Mouse (Mus musculus) kidney, embryonic 16.5 days (tissue): ENCODE measurements at regions not wholly inside any gene's neighbourhood (a gene's known extent, or its start where the extent isn't known, plus 50 kb on each side); places are given as distances from the start of the nearest gene placed in this dataset.

Source experiments
- ATAC-seq: fragments of 200-750 bp; cut with Nextera tagmentation; 2 replicates; pipeline ENCODE4 v1.8.0; 2017; ENCODE audit warnings: moderate TSS enrichment; ENCODE audit not compliant: low FRiP score, low TSS enrichment
- H3K27ac ChIP-seq: fragments of 300-500 bp; sonication (generic); 2 replicates; pipeline ENCODE4 v1.5.1; 2014; ENCODE audit warnings: low read length
- H3K27me3 ChIP-seq: fragments of 300-500 bp; sonication (generic); 2 replicates; pipeline ENCODE4 v1.6.1; 2014; ENCODE audit warnings: low read length, control low read depth, mixed read lengths; ENCODE audit not compliant: insufficient read depth
- H3K36me3 ChIP-seq: fragments of 300-500 bp; sonication (generic); 2 replicates; pipeline ENCODE4 v1.6.1; 2014; ENCODE audit warnings: low read length, control low read depth, mixed read lengths; ENCODE audit not compliant: insufficient read depth
- H3K4me1 ChIP-seq: fragments of 300-500 bp; sonication (generic); 2 replicates; pipeline ENCODE4 v1.6.1; 2014; ENCODE audit warnings: low read length, control low read depth, mixed read lengths; ENCODE audit not compliant: insufficient read depth
- H3K4me2 ChIP-seq: fragments of 300-500 bp; sonication (generic); replicated peaks from 2 replicates; pipeline ENCODE4 v1.6.1; 2014; ENCODE audit warnings: low read depth, low read length
- H3K4me3 ChIP-seq: fragments of 300-500 bp; sonication (generic); 2 replicates; pipeline ENCODE4 v1.5.1; 2014; ENCODE audit warnings: mild to moderate bottlenecking, low read length
- H3K9ac ChIP-seq: fragments of 300-500 bp; sonication (generic); replicated peaks from 2 replicates; pipeline ENCODE4 v1.6.1; 2014; ENCODE audit warnings: low read length
- H3K9me3 ChIP-seq: fragments of 300-500 bp; sonication (generic); 2 replicates; pipeline ENCODE4 v1.6.1; 2016; ENCODE audit warnings: low read length, control low read depth
- WGBS: fragments of 180-500 bp; shearing (Covaris S2); extraction: QIAGEN DNeasy Blood & Tissue Kit; methylation state at CpG from one replicate; pipeline ENCODE4 v1.1.7; 2014; 5-methylcytosine and 5-hydroxymethylcytosine counted together

DNA sequence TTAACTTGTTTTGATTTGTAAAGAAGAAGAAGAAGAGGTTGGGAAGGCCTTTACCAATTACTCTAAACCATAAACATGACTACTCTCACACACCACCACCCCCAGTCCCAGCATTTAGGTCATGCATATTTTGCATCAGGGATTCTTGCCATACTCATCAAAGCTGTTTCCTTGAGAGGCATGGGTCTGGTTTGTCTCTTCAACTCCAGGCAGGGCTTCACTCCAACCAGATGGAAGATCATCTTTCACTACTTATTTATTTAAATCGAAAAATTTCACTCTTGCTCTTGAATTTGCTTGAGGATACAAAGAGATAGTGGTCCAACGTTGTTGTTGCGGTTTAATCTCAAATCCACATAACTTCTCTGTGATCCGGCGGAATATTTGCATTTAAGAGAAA, 110.8 kb upstream of the Slc24a3 start:
- WGBS = 76% methylated on average over 5 of the region's 5 CpGs
- no peak overlapping the region for H3K4me3 ChIP-seq
- no peak overlapping the region for H3K27ac ChIP-seq
- ATAC-seq = no peak
- H3K9me3 ChIP-seq = no peaks in the 10 kb centered on the region
- H3K4me1 ChIP-seq = no peaks in the 10 kb centered on the region
- H3K36me3 ChIP-seq = no peaks in the 10 kb centered on the region
- no peaks in the 10 kb centered on the region for H3K27me3 ChIP-seq
- no peak overlapping the region for H3K9ac ChIP-seq
- H3K4me2 ChIP-seq = no peak overlapping the region

DNA sequence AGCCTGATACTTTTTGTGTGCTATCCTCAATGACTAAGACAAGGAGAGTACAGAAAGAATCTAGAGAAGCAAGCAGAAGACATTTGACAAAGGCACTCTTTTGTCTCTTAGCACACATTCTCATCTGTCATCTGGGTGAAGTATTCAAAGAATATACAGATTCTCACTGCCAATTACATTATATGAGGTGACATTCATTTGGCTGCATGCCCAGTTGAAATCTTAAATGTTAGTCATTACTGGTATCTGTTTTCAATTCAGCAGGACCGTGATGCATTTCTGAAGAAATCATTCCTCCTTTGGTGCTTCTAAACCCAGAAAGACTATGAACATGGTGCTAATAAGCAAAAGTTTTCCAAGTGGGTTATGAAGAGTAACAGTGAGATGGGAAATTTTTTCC, 97.6 kb upstream of the Slc24a3 start:
- no peak overlapping the region for H3K4me2 ChIP-seq
- no peak overlapping the region for H3K9ac ChIP-seq
- no peaks in the 10 kb centered on the region for H3K4me1 ChIP-seq
- no peak for ATAC-seq
- no peaks in the 10 kb centered on the region for H3K9me3 ChIP-seq
- H3K4me3 ChIP-seq = no peak overlapping the region
- no peaks in the 10 kb centered on the region for H3K27me3 ChIP-seq
- H3K27ac ChIP-seq = no peak overlapping the region
- WGBS = 76% methylated on average over 1 of the region's 1 CpGs
- no peaks in the 10 kb centered on the region for H3K36me3 ChIP-seq

DNA sequence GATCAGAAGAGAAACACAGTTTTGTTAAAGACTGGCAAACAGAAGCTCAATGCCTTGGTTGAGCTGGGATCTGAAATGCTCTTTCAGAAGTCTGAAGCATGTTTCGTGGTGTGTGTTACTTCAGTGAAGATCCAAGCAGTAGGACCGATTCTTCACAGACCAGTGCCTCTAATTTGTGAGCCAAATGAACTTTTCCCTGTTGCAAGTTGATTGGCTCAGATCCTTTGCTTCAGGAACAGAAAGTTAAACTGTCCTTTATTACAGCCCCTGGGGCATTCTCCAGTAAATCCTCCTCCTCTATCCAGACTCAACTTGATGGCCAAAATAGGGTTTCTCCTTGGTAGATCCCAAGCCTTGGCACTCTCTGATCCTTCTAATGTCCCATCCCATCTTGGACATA, 85.6 kb upstream of the Slc24a3 start:
- Histone ChIP-seq H3K9ac (no peak overlapping the region), H3K4me3 (no peak overlapping the region), H3K36me3 (no peaks in the 10 kb centered on the region), H3K27ac (no peak overlapping the region), H3K27me3 (no peaks in the 10 kb centered on the region), H3K9me3 (no peaks in the 10 kb centered on the region), H3K4me1 (no peaks in the 10 kb centered on the region), H3K4me2 (no peak overlapping the region)
- WGBS = 61% methylated on average over 2 of the region's 2 CpGs
- no peak for ATAC-seq

DNA sequence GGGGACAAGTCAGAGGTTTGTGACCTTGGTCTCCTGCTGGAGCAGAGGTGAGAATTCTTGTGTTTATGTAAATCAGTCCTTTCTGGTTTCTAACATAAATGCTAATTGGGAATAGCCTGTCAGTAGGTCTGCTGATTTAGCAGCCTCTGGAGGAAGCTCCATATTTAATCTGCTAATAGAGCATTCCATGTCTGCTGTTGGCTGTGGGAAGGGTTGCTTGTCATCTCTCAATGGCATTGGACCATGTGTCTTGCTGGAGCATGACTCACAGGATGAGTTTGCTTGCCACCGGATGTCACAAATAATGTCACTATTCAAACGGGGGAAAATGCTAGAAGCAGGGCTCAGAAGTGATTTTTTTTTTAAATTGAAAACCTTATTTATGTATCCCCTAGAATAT, 82.9 kb upstream of the Slc24a3 start:
- Histone ChIP-seq H3K4me1 (no peaks in the 10 kb centered on the region), H3K27me3 (no peaks in the 10 kb centered on the region), H3K9ac (no peak overlapping the region), H3K27ac (no peak overlapping the region), H3K4me3 (no peak overlapping the region), H3K36me3 (no peaks in the 10 kb centered on the region), H3K4me2 (no peak overlapping the region), H3K9me3 (no peaks in the 10 kb centered on the region)
- no peak for ATAC-seq
- 55% methylated on average over 2 of the region's 2 CpGs for WGBS

DNA sequence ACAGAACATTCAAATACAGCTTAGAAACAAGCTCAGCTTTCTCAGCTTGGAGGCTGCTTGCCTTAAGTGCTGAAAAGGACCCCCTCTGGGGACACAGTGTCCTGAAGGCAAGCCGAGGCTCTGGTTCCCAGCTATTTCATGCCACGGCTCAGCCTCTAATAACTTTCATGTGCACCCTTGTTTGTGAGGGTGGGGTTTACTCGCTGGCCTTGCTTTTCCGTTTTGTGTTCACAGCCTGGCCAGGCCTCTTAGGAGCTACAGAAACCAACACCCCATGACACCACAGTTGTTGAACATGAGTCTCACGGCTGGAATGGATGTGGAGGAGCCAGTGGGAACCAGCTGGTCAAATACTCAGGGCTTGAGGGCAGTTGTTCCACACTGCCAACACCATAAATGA, 81.4 kb upstream of the Slc24a3 start:
- 57% methylated on average over 5 of the region's 5 CpGs for WGBS
- Histone ChIP-seq H3K9me3 (no peaks in the 10 kb centered on the region), H3K4me1 (no peaks in the 10 kb centered on the region), H3K4me3 (no peak overlapping the region), H3K9ac (no peak overlapping the region), H3K27me3 (no peaks in the 10 kb centered on the region), H3K4me2 (no peak overlapping the region), H3K36me3 (no peaks in the 10 kb centered on the region), H3K27ac (no peak overlapping the region)
- ATAC-seq = no peak

DNA sequence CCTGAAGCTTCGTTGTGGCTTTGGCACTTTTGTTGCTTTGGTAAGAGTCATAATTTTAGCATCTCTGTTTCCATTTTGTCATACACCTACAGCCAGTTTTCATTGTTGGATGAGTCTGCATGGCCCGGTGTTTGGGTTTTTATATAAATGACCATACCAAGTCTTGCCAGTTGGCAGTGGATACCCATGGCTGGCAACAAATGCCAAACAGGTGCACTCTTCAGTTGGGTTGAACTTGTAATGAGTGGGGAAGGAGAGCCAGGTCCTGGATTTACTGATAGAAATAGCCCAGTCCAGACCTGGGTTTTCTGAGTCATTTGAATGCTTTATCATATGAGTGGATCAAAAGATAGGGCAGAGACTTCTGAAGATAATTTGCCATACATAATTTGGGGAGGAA, 64.3 kb upstream of the Slc24a3 start:
- H3K4me1 ChIP-seq = no peaks in the 10 kb centered on the region
- ATAC-seq = no peak
- H3K27ac ChIP-seq = no peak overlapping the region
- no peak overlapping the region for H3K9ac ChIP-seq
- H3K36me3 ChIP-seq = no peaks in the 10 kb centered on the region
- H3K9me3 ChIP-seq = no peaks in the 10 kb centered on the region
- no peak overlapping the region for H3K4me3 ChIP-seq
- no peak overlapping the region for H3K4me2 ChIP-seq
- 94% methylated on average over 2 of the region's 2 CpGs for WGBS
- H3K27me3 ChIP-seq = no peaks in the 10 kb centered on the region

DNA sequence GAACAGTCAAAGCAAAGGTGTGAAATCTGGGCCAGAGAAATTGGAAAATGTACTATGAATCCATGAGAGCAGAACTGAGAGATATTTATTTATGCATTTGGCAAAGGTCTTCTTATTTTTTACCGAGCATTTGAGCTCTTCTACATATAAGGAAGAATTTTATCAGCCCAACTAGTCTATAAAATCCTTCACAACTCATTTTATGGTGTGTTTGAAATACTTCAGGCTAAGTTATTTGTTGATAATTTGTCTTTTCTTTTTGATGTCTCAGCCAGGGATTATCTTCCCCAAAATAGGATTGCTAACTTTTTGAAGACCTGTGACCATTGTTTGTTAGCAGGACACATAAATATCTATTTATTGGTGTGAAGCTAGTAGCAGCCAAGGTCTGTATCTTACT, 55.9 kb upstream of the Slc24a3 start:
- no peak overlapping the region for H3K4me2 ChIP-seq
- H3K27me3 ChIP-seq = no peaks in the 10 kb centered on the region
- 59% methylated on average over 1 of the region's 1 CpGs for WGBS
- no peak for ATAC-seq
- H3K9ac ChIP-seq = no peak overlapping the region
- H3K9me3 ChIP-seq = no peaks in the 10 kb centered on the region
- no peaks in the 10 kb centered on the region for H3K4me1 ChIP-seq
- H3K27ac ChIP-seq = no peak overlapping the region
- H3K4me3 ChIP-seq = no peak overlapping the region
- no peaks in the 10 kb centered on the region for H3K36me3 ChIP-seq

DNA sequence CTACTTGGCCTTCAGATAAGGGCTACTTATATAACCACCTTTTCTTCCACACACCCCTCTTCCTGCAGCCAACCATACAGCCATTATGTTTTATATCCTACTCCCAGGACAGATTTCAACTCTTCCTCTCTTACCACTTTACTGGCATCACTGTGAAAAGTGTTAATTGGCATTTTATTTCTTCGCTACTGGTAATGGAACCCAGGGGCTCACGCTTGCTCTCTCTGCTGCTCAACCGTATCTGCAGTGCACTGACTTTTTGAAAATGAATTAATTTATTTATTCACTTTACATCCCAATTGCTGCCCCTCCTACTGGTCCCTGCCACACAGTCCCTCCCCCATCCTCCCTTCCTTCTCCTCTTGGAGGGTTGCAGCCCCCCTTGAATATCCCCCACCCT, 52.5 kb upstream of the Slc24a3 start:
- Histone ChIP-seq H3K36me3 (no peaks in the 10 kb centered on the region), H3K4me2 (no peak overlapping the region), H3K4me1 (no peaks in the 10 kb centered on the region), H3K4me3 (no peak overlapping the region), H3K27ac (no peak overlapping the region), H3K27me3 (no peaks in the 10 kb centered on the region), H3K9me3 (no peaks in the 10 kb centered on the region), H3K9ac (no peak overlapping the region)
- no peak for ATAC-seq
- WGBS = 82% methylated on average over 3 of the region's 3 CpGs
